Mouse (Mus musculus) forebrain, embryonic 13.5 days (tissue): ENCODE results near the gene Wdr93. TPM values are rescaled to one million over a fixed set of nuclear protein-coding genes. Genes with fewer than 3 reads are reported as not detected.

ENCODE experiments used
- ATAC-seq: fragments of 200-750 bp; cut with Nextera tagmentation; 2 replicates; pipeline ENCODE4 v1.8.0; 2017
- H3K27ac ChIP-seq: fragments of 300-500 bp; sonication (generic); 2 replicates; pipeline ENCODE4 v1.5.1; 2015; ENCODE audit warnings: inconsistent platforms, mild to moderate bottlenecking, moderate library complexity
- H3K27me3 ChIP-seq: fragments of 300-500 bp; sonication (generic); 2 replicates; pipeline ENCODE4 v1.6.1; 2015; ENCODE audit warnings: mild to moderate bottlenecking, inconsistent platforms
- H3K36me3 ChIP-seq: fragments of 300-500 bp; sonication (generic); 2 replicates; pipeline ENCODE4 v1.6.1; 2015; ENCODE audit warnings: mild to moderate bottlenecking, inconsistent platforms; ENCODE audit not compliant: poor library complexity, severe bottlenecking
- H3K4me1 ChIP-seq: fragments of 300-500 bp; sonication (generic); 2 replicates; pipeline ENCODE4 v1.6.1; 2015; ENCODE audit warnings: inconsistent platforms
- H3K4me2 ChIP-seq: fragments of 300-500 bp; sonication (generic); 2 replicates; pipeline ENCODE4 v1.6.1; 2015; ENCODE audit warnings: inconsistent platforms, mild to moderate bottlenecking, moderate library complexity
- H3K4me3 ChIP-seq: fragments of 300-500 bp; sonication (generic); 2 replicates; pipeline ENCODE4 v1.5.1; 2015; ENCODE audit warnings: mild to moderate bottlenecking, inconsistent platforms
- H3K9ac ChIP-seq: fragments of 300-500 bp; sonication (generic); 2 replicates; pipeline ENCODE4 v1.6.1; 2015; ENCODE audit warnings: mild to moderate bottlenecking, inconsistent platforms
- H3K9me3 ChIP-seq: fragments of 300-500 bp; sonication (generic); replicated peaks from 2 replicates; pipeline ENCODE4 v1.6.1; 2016; ENCODE audit warnings: inconsistent platforms
- WGBS: fragments of 180-500 bp; shearing (Covaris S2); methylation state at CpG from one replicate; pipeline ENCODE4 v1.1.7; 2015; 5-methylcytosine and 5-hydroxymethylcytosine counted together
- polyA plus RNA-seq: library from polyadenylated mRNA; unstranded; fragments of >200 nt; fragmentation: Nextera tagmentation; extraction: Ambion mirVana; gene quantifications from 2 replicates; pipeline ENCODE4 v1.2.1, GENCODE M21; 2015

The Wdr93 gene
- polyA plus RNA-seq, 1 experiment from 2014 or later: 0.39 TPM

GRCm38 (mm10) chr7:79813409-79813808, 70.4 kb downstream of the Wdr93 start:
- H3K27ac ChIP-seq: no peak overlapping the region
- 0 out of 2 replicates have a peak, but pooled peaks cover 9% of the 10 kb centered on the region for H3K4me1 ChIP-seq
- H3K9me3 ChIP-seq: no peaks in the 10 kb centered on the region
- H3K4me3 ChIP-seq: no peak overlapping the region
- H3K36me3 ChIP-seq: no peaks in the 10 kb centered on the region
- peaks cover 26% of the 10 kb centered on the region for H3K27me3 ChIP-seq
- no peak for ATAC-seq
- H3K9ac ChIP-seq: no peak overlapping the region
- no peak overlapping the region for H3K4me2 ChIP-seq
- 100% methylated on average over 1 of the region's 1 CpGs for WGBS

- Histone ChIP-seq H3K4me3 (no peak overlapping the region), H3K9me3 (no peaks in the 10 kb centered on the region)
Observed at GRCm38 (mm10) chr7:79818321-79818720, 75.4 kb downstream of the Wdr93 start.

GRCm38 (mm10) chr7:79819515-79819914, 76.6 kb downstream of the Wdr93 start:
- H3K9ac ChIP-seq: no peak overlapping the region
- no peak overlapping the region for H3K4me2 ChIP-seq
- 0 out of 2 replicates have a peak, but pooled peaks cover 1% of the 10 kb centered on the region for H3K9me3 ChIP-seq
- H3K36me3 ChIP-seq: no peaks in the 10 kb centered on the region
- no peak overlapping the region for H3K27ac ChIP-seq
- WGBS: 51% methylated on average over 4 of the region's 4 CpGs
- H3K27me3 ChIP-seq: no peaks in the 10 kb centered on the region
- no peak overlapping the region for H3K4me3 ChIP-seq
- no peak for ATAC-seq
- H3K4me1 ChIP-seq: no peaks in the 10 kb centered on the region

More at GRCm38 (mm10) chr7:79818321-79818720, 75.4 kb downstream of the Wdr93 start:
- H3K4me1 ChIP-seq: no peaks in the 10 kb centered on the region
- H3K27ac ChIP-seq: no peak overlapping the region
- 9% methylated on average over 6 of the region's 6 CpGs for WGBS
- H3K27me3 ChIP-seq: no peaks in the 10 kb centered on the region
- no peak overlapping the region for H3K9ac ChIP-seq
- H3K36me3 ChIP-seq: no peaks in the 10 kb centered on the region
- no peak for ATAC-seq
- H3K4me2 ChIP-seq: no peak overlapping the region

- ATAC-seq: no peak
- H3K9me3 ChIP-seq: 0 out of 2 replicates have a peak, but pooled peaks cover 3% of the 10 kb centered on the region
- H3K4me1 ChIP-seq: no peaks in the 10 kb centered on the region
- no peaks in the 10 kb centered on the region for H3K36me3 ChIP-seq
- H3K4me3 ChIP-seq: no peak overlapping the region
- no peak overlapping the region for H3K27ac ChIP-seq
- H3K27me3 ChIP-seq: no peaks in the 10 kb centered on the region
- no peak overlapping the region for H3K9ac ChIP-seq
- H3K4me2 ChIP-seq: no peak overlapping the region
- 49% methylated on average over 11 of the region's 11 CpGs for WGBS
Observed at GRCm38 (mm10) chr7:79819996-79820395, 77.0 kb downstream of the Wdr93 start.

GRCm38 (mm10) chr7:79822092-79822695, 79.2 kb downstream of the Wdr93 start:
- Histone ChIP-seq H3K9ac (no peak overlapping the region), H3K27ac (no peak overlapping the region), H3K27me3 (no peaks in the 10 kb centered on the region), H3K4me2 (no peak overlapping the region), H3K36me3 (no peaks in the 10 kb centered on the region), H3K4me3 (no peak overlapping the region), H3K9me3 (0 out of 2 replicates have a peak, but pooled peaks cover 3% of the 10 kb centered on the region), H3K4me1 (no peaks in the 10 kb centered on the region)
- ATAC-seq: no peak
- 84% methylated on average over 12 of the region's 12 CpGs for WGBS

- Histone ChIP-seq H3K4me2 (no peak overlapping the region), H3K36me3 (no peaks in the 10 kb centered on the region), H3K9me3 (0 out of 2 replicates have a peak, but pooled peaks cover 3% of the 10 kb centered on the region), H3K27me3 (no peaks in the 10 kb centered on the region), H3K27ac (no peak overlapping the region), H3K4me3 (no peak overlapping the region), H3K9ac (no peak overlapping the region), H3K4me1 (no peaks in the 10 kb centered on the region)
- 77% methylated on average over 3 of the region's 3 CpGs for WGBS
- ATAC-seq: no peak
Observed at GRCm38 (mm10) chr7:79828341-79828740, 85.4 kb downstream of the Wdr93 start.

GRCm38 (mm10) chr7:79831145-79831544, 88.2 kb downstream of the Wdr93 start:
- 84% methylated on average over 6 of the region's 6 CpGs for WGBS
- no peaks in the 10 kb centered on the region for H3K4me1 ChIP-seq
- ATAC-seq: no peak
- no peaks in the 10 kb centered on the region for H3K36me3 ChIP-seq
- no peak overlapping the region for H3K27ac ChIP-seq
- no peaks in the 10 kb centered on the region for H3K27me3 ChIP-seq
- H3K4me3 ChIP-seq: no peak overlapping the region
- H3K4me2 ChIP-seq: no peak overlapping the region
- no peaks in the 10 kb centered on the region for H3K9me3 ChIP-seq
- H3K9ac ChIP-seq: no peak overlapping the region

GRCm38 (mm10) chr7:79831585-79831984, 88.6 kb downstream of the Wdr93 start:
- H3K4me3 ChIP-seq: no peak overlapping the region
- no peak overlapping the region for H3K4me2 ChIP-seq
- no peaks in the 10 kb centered on the region for H3K27me3 ChIP-seq
- no peaks in the 10 kb centered on the region for H3K9me3 ChIP-seq
- no peaks in the 10 kb centered on the region for H3K36me3 ChIP-seq
- 76% methylated on average over 6 of the region's 6 CpGs for WGBS
- H3K9ac ChIP-seq: no peak overlapping the region
- H3K4me1 ChIP-seq: no peaks in the 10 kb centered on the region
- ATAC-seq: no peak
- H3K27ac ChIP-seq: no peak overlapping the region

- Histone ChIP-seq H3K36me3 (no peaks in the 10 kb centered on the region), H3K9ac (no peak overlapping the region), H3K4me1 (no peaks in the 10 kb centered on the region), H3K9me3 (no peaks in the 10 kb centered on the region), H3K27me3 (no peaks in the 10 kb centered on the region), H3K4me2 (no peak overlapping the region), H3K27ac (no peak overlapping the region), H3K4me3 (no peak overlapping the region)
- ATAC-seq: no peak
Observed at GRCm38 (mm10) chr7:79832980-79833379, 90.0 kb downstream of the Wdr93 start.

GRCm38 (mm10) chr7:79835196-79835595, 92.2 kb downstream of the Wdr93 start:
- Histone ChIP-seq H3K27me3 (no peaks in the 10 kb centered on the region), H3K9me3 (no peaks in the 10 kb centered on the region), H3K4me1 (no peaks in the 10 kb centered on the region), H3K36me3 (no peaks in the 10 kb centered on the region), H3K9ac (no peak overlapping the region), H3K4me2 (no peak overlapping the region), H3K4me3 (no peak overlapping the region), H3K27ac (no peak overlapping the region)
- ATAC-seq: no peak
- 96% methylated on average over 6 of the region's 6 CpGs for WGBS

Other genes starting within 250 kb of the Wdr93 start
- gene Rhcg, start 125.5 kb upstream of the Wdr93 start, polyA plus RNA-seq: 6.2 and 7.5 TPM in 2 replicates
- 7.6 and 8.1 TPM in 2 replicates for gene Ticrr, start 83.0 kb upstream of the Wdr93 start, polyA plus RNA-seq
- 3.0 and 3.5 TPM in 2 replicates for gene Kif7, start 27.4 kb upstream of the Wdr93 start, polyA plus RNA-seq
- gene Plin1, start 10.3 kb upstream of the Wdr93 start, polyA plus RNA-seq: 0.21 TPM in 1 of 2 replicates, not detected in the other
- gene Pex11a, start within 50 bp of the Wdr93 start, polyA plus RNA-seq: 12.7 and 14.2 TPM in 2 replicates
- gene Mesp1, start 50.6 kb downstream of the Wdr93 start, polyA plus RNA-seq: not detected in 2 replicates
- gene Mesp2, start 67.6 kb downstream of the Wdr93 start, polyA plus RNA-seq: 0.90 and 1.1 TPM in 2 replicates
- 0.99 and 1.9 TPM in 2 replicates for gene Anpep, start 117.9 kb downstream of the Wdr93 start, polyA plus RNA-seq
- gene Ap3s2, start 177.5 kb downstream of the Wdr93 start, polyA plus RNA-seq: 46.2 and 46.3 TPM in 2 replicates
- 16.5 and 16.8 TPM in 2 replicates for gene Arpin, start 192.2 kb downstream of the Wdr93 start, polyA plus RNA-seq